Mouse (Mus musculus): ENCODE results near the gene Ifi211.
"Not testable (repeated sequence)": the region's sequence is repeated elsewhere in the genome, so short reads cannot be mapped to it uniquely, and the experiment has no call there.

DNA sequence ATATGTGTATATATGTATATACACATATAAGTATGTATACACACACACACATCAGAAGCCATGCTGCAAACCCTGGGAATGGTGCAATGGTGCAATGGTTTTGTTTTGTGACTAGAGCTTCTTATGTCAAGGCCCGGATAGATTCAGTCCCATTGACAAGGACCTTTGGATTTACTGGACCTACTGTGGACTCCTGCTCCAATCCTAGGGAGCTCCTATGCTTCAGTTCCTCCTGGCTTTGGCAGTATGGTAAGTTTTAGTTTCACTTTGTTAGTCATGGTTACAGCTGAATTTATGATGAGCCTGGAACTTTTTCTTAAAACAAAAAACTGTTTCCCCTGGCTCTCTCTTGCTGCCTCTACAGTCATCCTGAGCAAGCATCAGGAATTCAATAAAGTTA is 35.7 kb downstream of the Ifi211 start:
- not testable (repeated sequence) for TF ChIP-seq EP300, CTCF (IDR thresholded peaks at IDR 0.05; ENCODE audit: low read depth)
